Mouse (Mus musculus): ENCODE data around the gene Chaf1b.

Chaf1b gene

GRCm38 (mm10) chr16:93947396-93947795 is 63.7 kb downstream of the Chaf1b start:
- DNase-seq (ENCODE audit: low read depth), result no peak

Data from induced T-regulatory cell, adult 2 months (primary cell).